In the genomic region with DNA sequence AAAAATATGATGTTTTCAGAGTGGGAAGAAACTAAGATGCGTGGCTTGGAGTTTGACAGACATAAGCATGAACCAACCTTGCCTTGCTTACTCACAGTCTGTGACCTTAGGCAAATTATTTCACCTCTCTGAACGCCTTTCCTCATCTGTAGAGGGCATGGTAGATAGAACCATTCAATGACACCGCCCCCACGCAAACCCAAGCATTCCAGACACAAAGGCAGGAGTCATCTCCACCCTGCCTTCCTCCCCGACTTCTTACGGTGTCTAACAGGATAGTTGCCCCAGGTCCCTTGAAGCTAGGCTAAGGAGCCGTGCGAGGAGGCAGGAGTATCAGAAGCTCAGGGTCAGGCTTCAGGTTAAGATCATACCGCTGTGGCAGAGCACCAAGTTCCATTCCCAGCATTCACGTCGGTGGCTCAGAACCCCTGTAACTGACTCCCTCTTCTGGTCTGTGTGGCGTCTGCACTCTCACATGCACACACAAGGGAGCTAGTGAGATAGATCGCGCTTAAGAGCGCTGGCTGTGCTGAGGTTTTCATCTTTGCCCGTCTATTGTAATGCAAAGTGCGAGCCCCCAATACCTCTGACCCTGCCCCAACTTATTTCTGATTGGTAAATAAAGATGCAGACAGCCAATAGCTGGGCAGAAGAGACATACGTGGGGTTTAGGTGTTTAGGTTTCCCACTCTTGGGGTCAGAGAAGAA, we compare ENCODE assay signal across 1 mouse cellular context.
TF ChIP-seq lines count a peak whose summit lies in the region.

No protein-coding gene starts in this region.

TF ChIP-seq in MEL, 35 proteins besides CTCF, POLR2A, EP300 and RAD21:
- TF ChIP-seq ZMIZ1 (IDR thresholded peaks at IDR 0.05; ENCODE audit: low read depth, low read length) (no peak), MYB (IDR thresholded peaks at IDR 0.05; ENCODE audit: low read depth, low read length) (no peak), CHD1 (IDR thresholded peaks at IDR 0.05; ENCODE audit: low read depth, low read length) (no peak), BHLHE40 (IDR thresholded peaks at IDR 0.05; ENCODE audit: borderline replicate concordance, low read depth, low read length) (no peak), ETS1 (IDR thresholded peaks at IDR 0.05; ENCODE audit: low read depth, low read length) (no peak), ZKSCAN1 (IDR thresholded peaks at IDR 0.05; ENCODE audit: low read depth, low read length) (no peak), USF1 (IDR thresholded peaks at IDR 0.05; ENCODE audit: low read depth, low read length) (no peak), UBTF (IDR thresholded peaks at IDR 0.05; ENCODE audit: borderline replicate concordance, insufficient read depth, low read depth, low read length) (no peak)
